Mouse (Mus musculus) cortical plate, adult 2 months (tissue): ENCODE measurements around the gene Nrcam. TPM values are rescaled to one million over a fixed set of nuclear protein-coding genes. Genes with fewer than 3 reads are reported as not detected.

Source experiments
- H3K27ac ChIP-seq: fragments of 200-500 bp; 2 replicates; pipeline ENCODE4 v1.5.1; 2012; ENCODE audit warnings: low read length, control low read depth, inconsistent platforms; ENCODE audit not compliant: insufficient read depth
- H3K4me1 ChIP-seq: fragments of 200-500 bp; 2 replicates; pipeline ENCODE4 v1.6.1; 2011; ENCODE audit warnings: low read length; ENCODE audit not compliant: control insufficient read depth, insufficient read depth
- H3K4me3 ChIP-seq: fragments of 200-500 bp; 2 replicates; pipeline ENCODE4 v1.5.1; 2011; ENCODE audit warnings: mild to moderate bottlenecking, low read length, control low read depth; ENCODE audit not compliant: insufficient read depth
- CTCF ChIP-seq: fragments of 200-500 bp; IDR thresholded peaks from 2 replicates; pipeline ENCODE4 v1.5.1; 2011; ENCODE audit warnings: mild to moderate bottlenecking, control low read depth, low read length; ENCODE audit not compliant: insufficient read depth; ENCODE audit errors: extremely low read depth
- POLR2A ChIP-seq: fragments of 200-500 bp; IDR thresholded peaks from 2 replicates; pipeline ENCODE4 v1.6.1; 2011; ENCODE audit warnings: mild to moderate bottlenecking, low read length, control low read depth; ENCODE audit not compliant: insufficient read depth; ENCODE audit errors: extremely low read depth
- polyA plus RNA-seq: library from polyadenylated mRNA; depleted of rRNA; stranded (reverse); fragments of >200 nt; gene quantifications from 2 replicates; pipeline ENCODE4 v1.2.3, GENCODE M21; 2012

Gene Nrcam
- polyA plus RNA-seq, 1 experiment: 178 TPM

GRCm38 (mm10) chr12:44554051-44554450 is 225.4 kb downstream of the Nrcam start:
- H3K4me1 ChIP-seq: peaks cover 2% of the 10 kb centered on the region; the same call in 1 of the 2 replicates
- H3K27ac ChIP-seq: no peak overlapping the region
- TF ChIP-seq POLR2A (no peak), CTCF (no peak)
- no peak overlapping the region for H3K4me3 ChIP-seq

DNA sequence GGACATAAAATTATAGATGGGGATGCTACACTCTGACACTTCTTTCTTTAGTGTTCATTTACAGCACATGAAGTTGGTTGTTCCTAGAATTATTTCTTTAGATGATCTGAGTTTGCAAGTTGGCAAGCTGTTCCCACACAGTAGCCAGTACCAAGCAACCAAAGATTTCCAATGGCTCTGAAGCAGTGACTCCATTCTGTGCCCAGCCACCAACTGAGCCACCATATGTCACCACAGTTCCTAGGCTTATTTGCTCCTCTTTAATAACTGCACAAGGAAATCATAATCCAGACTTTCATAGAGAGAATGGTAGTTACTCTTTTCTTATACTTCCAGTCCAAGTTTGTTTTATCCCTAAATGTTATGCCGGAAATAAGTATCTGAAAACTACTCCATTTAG is 226.1 kb downstream of the Nrcam start:
- TF ChIP-seq CTCF: no peak
- no peak for TF ChIP-seq POLR2A
- Histone ChIP-seq H3K4me3 (no peak overlapping the region), H3K27ac (no peak overlapping the region), H3K4me1 (peaks cover 2% of the 10 kb centered on the region; the same call in 1 of the 2 replicates)

DNA sequence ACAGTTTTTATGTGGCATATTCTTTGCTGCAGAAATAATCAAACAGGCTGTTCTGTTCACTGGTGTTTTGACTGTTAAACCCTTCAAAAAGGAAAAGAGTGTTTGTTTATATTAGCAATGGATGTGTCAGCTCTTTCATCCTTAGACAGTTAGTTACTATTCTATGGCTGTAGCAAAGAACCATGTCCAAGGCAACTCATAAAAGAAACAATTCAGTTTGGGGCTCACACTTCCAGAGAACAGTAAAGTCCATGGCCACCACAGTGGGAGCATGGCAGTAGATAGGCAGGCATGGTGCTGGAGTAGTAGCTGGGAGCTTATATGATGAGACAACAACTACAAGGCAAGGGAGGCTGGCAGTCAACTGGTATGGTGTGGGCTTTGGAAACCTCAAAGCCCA is 231.3 kb downstream of the Nrcam start:
- H3K4me1 ChIP-seq: no peaks in the 10 kb centered on the region
- TF ChIP-seq POLR2A (no peak), CTCF (no peak)
- H3K27ac ChIP-seq: no peak overlapping the region
- H3K4me3 ChIP-seq: no peak overlapping the region

- Histone ChIP-seq H3K4me3 (no peak overlapping the region), H3K4me1 (no peaks in the 10 kb centered on the region; the same call in 1 of the 2 replicates), H3K27ac (no peak overlapping the region)
- TF ChIP-seq POLR2A (no peak), CTCF (no peak)
These were observed 241.4 kb downstream of the Nrcam start for GRCm38 (mm10) chr12:44570070-44570469.

GRCm38 (mm10) chr12:44572664-44573063 is 244.0 kb downstream of the Nrcam start:
- H3K4me1 ChIP-seq: no peaks in the 10 kb centered on the region; the same call in 1 of the 2 replicates
- TF ChIP-seq POLR2A (no peak), CTCF (no peak)
- no peak overlapping the region for H3K27ac ChIP-seq
- H3K4me3 ChIP-seq: no peak overlapping the region

- Histone ChIP-seq H3K4me3 (no peak overlapping the region), H3K27ac (no peak overlapping the region), H3K4me1 (no peaks in the 10 kb centered on the region; the same call in 1 of the 2 replicates)
- TF ChIP-seq CTCF (no peak), POLR2A (no peak)
These were observed 245.5 kb downstream of the Nrcam start for GRCm38 (mm10) chr12:44574167-44574566.

DNA sequence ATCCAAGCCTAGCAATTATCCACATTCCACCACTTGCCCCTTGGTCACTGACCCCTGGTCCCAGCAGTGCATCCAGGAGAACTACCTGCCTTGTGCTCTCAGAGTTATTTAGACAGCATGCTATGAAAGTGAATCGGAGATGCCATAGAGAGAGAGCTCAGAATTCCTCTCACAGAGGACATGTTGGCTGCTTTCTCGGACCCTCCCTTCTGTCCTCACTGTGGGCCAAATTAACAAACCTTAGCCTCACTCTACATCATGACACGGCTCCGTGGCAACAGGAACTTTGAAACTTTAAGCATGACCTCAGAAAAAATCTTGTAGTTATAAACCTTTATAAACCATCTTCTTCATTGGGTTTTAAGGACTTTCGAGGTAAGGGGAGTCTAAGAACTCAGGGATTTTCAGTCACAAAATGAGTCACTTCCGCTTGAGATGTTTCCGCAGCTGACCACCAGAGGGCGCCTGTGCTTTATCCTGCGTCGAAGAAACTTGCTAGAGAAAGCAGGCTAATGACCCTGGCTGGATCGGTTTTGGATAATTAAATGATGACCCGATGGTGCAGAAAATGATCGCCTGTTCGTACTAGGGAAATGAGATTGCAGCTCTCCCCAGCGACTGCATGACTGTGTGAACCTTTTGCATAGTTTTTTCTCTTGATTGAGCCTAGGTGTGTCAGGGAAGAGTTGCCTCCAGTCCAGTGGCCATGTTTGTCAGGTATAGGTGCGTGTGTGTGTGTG is 272.9 kb downstream of the Nrcam start:
- H3K4me3 ChIP-seq: no peak overlapping the region

GRCm38 (mm10) chr12:44602269-44602957 is 273.7 kb downstream of the Nrcam start:
- no peak overlapping the region for H3K27ac ChIP-seq
- no peak overlapping the region for H3K4me3 ChIP-seq
- no peak for TF ChIP-seq POLR2A
- no peak for TF ChIP-seq CTCF
- H3K4me1 ChIP-seq: no peaks in the 10 kb centered on the region; the same call in 1 of the 2 replicates

More for the DNA sequence above, 272.9 kb downstream of the Nrcam start:
- Histone ChIP-seq H3K27ac (no peak overlapping the region), H3K4me1 (no peaks in the 10 kb centered on the region; the same call in 1 of the 2 replicates)
- TF ChIP-seq CTCF (peak; percentile 71), POLR2A (no peak)

DNA sequence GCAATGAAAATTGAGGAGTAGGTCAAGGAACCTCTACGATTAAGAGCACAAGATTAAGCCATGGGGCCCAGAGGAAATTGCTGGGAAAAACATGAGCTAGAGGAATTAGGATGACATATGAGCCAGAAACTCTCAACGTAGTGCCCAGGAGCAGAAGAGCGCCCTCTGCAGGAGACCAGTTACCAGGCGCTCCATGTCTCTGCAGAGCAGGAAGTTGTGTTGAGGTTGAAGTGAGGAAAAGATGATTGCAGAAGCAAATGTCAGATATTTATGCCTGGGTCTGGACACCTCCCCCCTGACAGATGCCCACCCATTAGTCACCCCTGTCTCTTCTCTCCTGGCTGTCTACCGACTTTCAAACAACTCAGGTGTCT is 274.3 kb downstream of the Nrcam start:
- Histone ChIP-seq H3K4me1 (no peaks in the 10 kb centered on the region; the same call in 1 of the 2 replicates), H3K27ac (no peak overlapping the region), H3K4me3 (no peak overlapping the region)
- no peak for TF ChIP-seq POLR2A
- no peak for TF ChIP-seq CTCF
